Mouse (Mus musculus) heart, adult 9 months (tissue): ENCODE results near the gene Moap1.

Experiments
- DNase-seq, 2 experiments: peaks; one replicate each; pipeline ENCODE4 v3.0.0; 2022; ENCODE audit warnings: low spot score in 2 of 2

Moap1 gene

DNA sequence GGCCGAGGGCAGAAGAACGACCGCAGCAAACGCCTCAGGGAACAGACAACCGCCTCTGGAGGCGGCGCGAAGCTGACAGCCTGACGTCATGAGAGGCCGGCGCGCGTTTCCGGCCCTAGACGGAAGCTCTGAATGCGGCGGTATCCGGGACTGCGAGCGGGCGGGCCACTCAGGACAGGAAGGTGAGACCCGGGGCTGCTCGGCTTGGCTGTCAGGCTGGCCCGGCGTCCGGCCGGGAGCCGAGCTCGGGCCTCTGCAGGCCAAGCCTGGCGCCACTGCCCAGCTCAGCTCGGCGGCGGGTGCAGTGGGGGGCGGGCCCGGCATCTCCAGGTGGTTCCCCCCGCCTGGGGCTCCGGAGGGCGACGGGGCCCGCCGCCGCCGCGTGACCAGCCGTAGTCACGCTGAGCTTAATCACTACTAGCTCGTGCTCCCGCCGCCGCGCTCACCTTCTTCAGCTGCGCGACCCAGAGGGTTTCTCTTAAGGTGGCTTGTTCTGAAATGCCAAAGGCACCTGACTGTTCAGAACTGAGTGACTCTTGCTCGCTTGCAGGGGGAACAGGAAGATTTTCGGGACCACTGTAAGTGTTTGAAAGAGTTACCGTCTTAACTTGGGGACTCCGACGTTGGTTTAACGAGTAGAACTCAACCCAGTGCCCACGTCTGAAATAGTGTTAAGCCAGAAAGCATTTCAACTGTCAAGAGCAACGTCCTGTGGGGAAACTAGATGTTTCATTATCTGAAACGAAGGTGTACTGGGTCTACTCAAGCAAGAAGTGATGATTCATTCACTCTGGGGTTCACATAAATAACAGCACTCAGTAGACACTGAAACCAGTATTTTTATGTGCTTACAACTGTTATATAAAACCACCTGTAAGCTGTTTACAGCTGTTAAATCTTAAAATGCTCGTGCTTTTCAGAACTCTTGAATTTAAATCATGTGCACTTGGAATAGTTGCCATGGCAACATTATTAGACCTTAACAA lies at the start of gene Moap1, which contains the start of gene Tmem251:
Gene Moap1 (minus strand): TSS at position 73 of the 986 bp plus-strand sequence.
Gene Tmem251 (plus strand): TSS at position 174 of the 986 bp plus-strand sequence.
- DNase-seq: peak; percentile 90 to 92

DNA sequence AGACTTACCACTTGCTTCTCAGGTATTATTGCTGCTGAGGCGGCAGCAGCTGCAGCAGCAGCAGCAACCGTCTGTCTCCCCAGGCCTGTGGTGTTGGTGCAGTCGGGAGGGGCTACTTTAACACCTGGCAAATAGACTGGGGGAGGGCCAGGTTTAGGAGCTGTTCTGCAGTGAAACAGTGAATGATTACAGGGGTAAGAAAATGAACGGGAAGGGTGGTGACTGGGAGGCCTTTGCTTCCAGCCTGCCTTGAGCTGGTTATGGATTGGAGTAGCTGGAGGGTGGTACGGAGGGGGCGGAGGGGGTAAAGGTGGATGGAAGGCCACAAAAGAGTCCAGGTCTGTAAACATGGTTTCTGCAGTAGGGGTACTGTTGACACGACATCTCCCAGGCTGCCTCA lies 44.5 kb upstream of the Moap1 start:
- no peak for DNase-seq

DNA sequence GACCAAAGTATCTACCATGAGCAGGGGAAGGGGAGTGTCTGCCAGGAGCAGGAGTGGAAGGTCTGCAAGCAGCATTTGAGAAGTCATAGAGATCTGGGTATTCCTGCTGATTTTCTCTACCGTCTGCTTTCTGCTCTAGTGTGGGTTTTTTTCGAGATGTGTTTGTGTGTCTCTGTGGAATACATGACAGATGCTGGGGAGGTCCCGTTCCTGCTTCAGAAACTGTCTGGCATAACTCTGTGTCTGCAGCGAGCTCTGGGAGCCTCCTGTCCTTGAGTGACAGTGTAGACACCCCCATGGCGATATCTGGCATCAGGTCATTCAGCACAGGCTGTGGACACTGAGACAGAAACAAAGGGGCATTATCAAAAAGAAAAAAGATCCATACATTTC lies 42.1 kb upstream of the Moap1 start:
- no peak for DNase-seq

DNA sequence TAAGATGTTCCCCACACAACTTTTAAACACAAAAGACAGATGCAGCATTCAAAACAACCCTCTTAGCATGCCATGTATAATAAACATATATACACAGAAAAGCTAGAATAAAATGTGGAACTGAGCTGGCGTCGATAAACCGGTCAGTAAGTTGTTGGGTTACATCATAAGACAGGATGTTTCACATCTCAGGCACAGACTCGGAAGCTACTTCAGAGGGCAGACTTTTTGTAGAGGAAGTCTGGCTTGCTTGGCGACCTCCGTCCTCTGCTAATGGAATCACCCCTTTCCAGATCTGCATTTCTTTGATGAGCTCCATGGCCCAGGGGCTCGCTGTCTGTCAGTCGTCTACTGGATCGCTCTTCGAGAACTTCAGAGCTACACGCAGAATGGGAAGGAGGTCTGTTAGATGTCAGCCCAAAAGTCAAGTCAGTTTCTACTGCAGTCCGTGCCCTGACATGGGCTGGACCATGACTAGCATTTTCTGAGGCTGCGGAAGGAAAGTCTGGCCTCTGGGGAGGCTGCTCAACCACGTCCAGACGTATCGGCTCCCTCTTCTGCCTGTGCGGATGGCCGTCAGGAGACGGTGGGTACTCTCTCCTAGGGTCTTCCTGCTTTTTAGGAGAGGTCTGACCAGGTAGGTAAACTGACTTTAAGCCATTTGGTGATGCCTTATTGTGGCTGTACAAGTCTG lies 41.6 kb upstream of the Moap1 start:
- no peak for DNase-seq

DNA sequence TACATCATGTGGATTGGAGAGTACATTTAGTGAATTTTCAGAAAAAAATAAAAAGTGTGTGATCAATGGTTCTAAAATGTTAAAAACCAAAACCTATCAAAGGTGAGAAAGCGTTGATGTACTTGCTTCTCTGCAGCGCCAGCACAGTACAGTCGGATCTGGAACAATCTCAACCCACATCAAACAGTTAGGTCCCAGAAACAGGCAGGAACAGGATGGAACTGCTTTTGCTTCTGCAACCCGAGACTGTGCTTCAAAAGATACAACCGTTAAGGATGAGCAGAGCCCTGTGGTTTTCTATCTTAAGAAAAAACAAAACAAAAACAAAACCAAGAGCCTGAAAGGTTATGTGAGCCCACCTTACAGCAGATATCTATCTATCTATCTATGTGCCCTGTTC lies 39.4 kb upstream of the Moap1 start:
- DNase-seq: no peak

DNA sequence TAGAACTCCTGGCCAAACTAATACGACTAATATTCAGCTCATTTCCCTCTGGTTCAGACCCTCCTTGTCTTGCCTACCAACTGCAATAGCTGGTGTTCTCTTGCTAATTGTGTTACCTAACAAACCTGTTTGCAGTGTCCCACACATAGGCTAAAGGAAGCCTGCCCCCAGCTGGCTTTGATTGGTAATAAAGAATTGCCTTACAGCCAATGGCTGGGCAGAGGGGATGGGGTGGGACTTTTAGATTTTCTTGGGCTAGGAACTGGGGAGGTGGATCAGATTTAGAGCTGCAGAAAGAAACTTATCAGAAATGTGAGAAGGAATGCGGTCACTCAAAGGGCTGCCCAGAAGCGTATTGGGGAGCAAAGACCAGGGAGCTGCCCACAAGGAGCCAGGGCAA lies 36.0 kb upstream of the Moap1 start:
- no peak for DNase-seq

DNA sequence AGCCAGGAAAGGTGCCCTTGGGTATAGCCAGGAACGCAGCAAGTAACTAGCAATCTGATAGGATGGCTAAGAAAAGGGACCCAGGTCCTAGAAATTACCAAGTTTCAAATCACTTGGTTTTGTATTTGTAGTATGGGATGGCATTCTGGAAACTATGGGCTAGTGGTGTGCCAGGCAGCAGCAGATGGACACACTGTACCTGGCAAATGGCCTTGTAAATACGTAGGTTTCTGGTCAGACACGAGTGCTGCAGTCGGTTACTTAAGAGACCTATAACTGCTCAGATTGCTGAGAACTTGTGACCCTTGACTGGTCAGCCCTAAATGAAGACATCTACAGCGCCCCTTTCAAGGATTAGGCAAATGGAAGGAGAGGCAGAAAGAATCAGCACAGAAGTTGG lies 34.7 kb upstream of the Moap1 start:
- no peak for DNase-seq

DNA sequence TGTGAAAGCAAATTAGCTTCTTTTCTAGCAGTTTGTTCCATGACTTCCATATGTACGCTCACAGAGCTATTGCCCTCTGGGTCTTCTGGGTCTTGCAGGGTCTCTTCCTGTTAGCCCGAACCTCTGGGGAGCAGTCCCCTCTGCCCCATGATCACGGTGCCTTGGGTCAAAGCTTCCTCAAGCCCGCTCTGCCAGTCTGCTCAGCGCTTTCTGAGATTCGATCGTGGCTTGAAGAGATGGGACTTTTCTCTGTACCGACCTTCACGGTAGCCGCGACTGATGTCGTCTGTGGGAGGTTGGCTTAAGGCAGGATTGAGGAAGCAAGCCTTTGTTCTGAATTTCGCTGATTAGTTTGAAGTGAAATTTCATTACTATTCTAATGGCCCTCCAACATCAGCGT lies 32.6 kb upstream of the Moap1 start:
- DNase-seq: no peak

DNA sequence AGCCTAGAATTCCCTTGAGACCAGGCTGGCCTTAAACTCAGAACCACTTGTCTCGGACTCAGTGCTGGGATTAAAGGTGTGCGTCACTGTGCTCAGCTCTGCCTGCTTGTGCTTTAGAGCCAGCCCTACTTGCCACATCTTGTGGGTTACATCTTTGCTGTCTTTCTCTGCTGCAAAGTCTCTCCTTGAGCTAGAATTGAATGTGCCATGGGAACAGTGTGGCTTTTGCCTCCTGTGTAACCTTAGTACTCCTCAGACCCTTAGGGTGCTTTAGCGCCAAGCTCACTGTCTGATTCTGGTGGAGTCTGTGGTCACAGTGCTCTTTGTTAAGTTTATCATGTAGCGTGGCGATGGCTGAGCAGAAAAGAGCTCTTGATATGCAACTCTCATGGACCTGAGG lies 29.2 kb upstream of the Moap1 start:
- DNase-seq: no peak

DNA sequence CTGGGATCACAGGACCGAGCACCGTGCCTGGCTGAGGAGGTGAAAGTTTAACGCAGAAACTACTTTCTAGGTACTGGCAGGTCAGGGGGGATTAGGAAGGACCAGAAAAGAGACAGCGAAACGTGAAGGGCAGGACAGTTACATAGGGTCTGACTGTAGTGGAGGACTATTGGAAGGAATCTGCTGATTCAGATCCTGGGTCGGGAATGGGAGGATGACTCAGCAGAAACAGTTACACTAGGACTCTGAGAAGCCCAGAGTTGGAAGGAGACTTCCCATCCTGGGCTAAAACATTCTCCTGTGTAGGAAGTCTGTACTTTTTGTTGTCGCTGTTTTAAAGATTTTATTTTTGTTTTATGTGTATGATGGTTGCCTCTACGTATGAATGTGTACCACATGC lies 28.1 kb upstream of the Moap1 start:
- DNase-seq: no peak

DNA sequence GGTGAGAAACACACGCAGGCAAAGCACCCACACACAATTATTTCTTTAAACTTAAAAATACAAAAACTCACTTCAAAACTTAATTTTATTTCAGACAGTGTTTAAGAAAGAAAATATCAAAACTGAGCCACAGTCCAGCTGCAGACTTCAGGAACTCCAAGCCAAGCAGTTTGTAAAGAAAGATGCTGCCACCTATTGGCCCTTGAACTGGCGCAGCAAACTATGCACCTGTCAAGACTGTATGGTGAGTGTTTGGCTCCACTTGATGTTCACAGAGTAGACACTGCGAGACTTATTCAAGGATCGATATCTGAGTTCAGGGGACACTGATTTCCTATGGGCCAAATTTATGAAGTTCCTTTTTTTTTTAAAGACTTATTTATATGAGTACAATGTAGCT lies 25.5 kb upstream of the Moap1 start:
- no peak for DNase-seq

DNA sequence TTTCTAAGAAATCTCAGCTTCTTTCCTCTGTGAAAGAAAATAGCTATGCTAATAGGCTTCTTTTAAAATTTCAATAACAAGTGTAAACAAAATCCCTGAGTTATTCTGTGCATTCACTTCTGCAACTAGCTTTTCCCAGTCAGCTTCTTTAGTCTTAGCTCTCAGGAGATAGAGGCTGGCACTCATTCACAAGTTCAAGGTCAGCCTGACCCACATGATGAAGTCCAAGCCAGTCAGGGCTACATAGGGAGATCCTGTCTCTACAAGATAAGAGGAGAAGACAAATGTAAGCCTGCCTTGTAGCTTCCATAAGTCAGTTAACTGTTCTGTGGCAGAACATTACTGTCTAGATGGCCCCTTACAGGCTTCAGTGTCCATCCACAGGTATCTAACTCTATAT lies 20.2 kb upstream of the Moap1 start:
- no peak for DNase-seq

DNA sequence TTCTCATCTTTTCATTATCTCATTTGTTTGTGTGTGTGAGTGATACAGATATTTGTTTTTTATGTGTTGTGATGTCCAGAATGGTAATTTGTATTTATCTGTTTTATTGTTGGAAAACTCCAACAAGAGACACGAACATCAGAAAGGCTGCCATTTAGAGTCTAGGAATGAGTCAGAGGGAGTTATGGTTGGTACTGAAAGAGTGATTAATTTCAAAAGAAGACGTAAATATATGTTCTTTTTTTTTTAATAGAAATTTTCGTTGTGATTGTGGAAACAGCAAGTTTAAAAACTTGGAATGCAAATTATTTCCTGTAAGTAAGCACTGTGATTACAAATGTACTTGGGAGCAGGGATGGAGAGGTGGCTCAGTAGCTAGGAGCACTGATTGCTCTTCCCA lies 18.2 kb upstream of the Moap1 start:
- DNase-seq: no peak

DNA sequence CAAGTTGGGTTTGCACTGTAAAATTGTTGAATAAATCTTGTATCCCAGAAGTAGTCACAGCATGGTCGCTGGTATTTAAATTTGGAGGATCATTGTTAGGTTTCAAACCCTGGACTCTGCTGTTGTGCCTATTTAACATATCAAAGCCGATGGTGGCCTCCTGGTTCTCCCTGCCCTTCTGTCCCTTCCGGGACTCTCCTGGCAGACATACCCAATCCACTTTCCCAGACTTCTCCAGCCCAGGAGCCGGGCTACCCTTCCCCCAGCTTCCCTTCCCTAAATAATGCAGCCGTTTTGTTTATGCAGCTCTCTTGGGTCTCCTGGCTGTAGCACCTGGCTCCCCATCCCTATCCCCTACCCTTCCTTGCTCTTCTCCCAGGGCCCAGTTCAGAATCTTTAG lies 15.5 kb upstream of the Moap1 start:
- no peak for DNase-seq

DNA sequence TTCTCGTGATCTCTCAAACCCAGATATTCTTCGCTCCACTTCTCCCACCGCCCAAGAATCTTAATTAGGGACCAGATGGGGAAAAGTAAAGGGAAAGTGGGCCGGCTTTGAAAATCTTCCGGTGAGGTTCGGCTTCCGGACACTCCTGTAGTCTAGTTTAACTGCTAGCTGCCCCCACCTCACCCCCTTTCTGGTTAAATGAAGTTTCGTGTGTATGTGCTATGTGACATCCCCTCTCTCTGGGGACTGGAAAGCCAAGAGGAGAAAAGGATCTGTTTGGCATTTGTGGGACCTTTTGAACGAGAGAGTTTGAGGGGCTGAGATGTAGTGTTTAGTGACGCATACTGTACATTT lies 14.9 kb upstream of the Moap1 start, which contains the start of gene Gm20604:
Gene Gm20604 (minus strand): TSS at position 270 of the 354 bp plus-strand sequence.
- no peak for DNase-seq

DNA sequence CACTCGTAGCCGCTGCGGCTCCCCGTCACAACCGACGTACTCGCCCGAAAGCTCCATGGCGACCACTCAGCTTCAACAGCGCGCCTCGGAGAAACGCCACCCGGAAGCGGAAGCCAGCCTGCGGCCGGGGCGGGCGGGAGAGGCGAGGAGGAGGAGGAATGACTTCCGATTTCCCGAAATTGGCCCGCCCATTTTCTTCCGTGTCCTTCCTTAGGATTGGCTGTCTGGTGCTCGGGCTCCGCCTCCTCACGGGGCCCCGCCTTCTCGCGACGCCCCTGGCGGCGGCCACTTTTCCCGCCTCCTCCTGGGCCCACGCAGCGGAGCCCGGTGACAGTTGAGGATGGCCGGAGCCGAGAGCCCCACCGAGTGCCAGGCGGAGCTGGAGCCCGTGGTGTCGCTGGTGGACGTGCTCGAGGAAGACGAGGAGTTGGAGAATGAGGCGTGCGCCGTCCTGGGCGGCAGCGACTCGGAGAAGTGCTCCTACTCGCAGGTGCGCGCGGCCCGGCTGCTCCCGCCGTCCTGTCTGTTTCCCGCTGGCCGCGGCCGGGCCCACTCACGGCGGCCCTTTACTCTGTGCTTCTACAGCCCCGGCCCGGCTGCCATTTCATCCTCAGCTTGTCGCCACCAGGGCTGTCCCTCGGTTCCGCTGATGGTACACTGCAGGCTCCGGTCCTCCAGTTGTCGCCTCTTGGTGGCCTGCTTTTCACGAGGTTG lies 14.4 kb upstream of the Moap1 start, which contains the start of the genes Gm28051, Gon7 and Ubr7:
Gene Gm28051 (minus strand): TSS at position 77 of the 714 bp plus-strand sequence.
Gene Gon7 (minus strand): TSS at position 115 of the 714 bp plus-strand sequence.
Gene Ubr7 (plus strand): TSS at position 279 of the 714 bp plus-strand sequence.
- DNase-seq: peak; percentile 95 to 96

DNA sequence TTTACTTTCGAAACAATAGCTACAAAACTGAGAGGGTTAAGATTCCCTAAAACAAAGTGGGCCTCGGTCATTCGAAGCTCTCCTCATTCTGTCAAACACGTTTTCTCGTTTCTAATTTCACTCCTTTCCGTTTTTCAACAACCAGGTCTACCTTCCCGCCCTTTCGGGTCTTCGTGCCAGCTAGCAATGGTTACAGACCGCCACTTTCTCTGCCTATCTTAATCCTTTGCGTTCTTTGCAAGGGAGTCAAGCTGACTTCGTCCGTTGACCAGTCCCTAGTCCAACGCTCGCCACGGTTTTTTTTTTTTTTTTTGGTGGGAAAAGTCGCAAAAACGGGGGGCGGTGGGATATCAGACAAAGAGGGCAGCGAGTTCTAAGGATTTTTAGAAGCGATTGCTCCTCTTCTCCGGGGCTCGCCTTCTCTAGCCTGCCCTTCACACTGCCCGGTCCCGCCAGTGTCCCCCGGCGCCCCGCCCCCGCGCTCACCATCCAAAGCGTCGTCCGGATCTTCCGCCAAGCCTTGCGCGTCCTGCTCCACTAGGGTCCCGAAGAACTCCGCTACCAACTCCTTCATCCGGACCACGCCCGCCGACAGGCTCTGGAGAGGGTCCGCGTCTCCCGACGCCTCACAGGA lies 13.7 kb upstream of the Moap1 start:
- DNase-seq: no peak

DNA sequence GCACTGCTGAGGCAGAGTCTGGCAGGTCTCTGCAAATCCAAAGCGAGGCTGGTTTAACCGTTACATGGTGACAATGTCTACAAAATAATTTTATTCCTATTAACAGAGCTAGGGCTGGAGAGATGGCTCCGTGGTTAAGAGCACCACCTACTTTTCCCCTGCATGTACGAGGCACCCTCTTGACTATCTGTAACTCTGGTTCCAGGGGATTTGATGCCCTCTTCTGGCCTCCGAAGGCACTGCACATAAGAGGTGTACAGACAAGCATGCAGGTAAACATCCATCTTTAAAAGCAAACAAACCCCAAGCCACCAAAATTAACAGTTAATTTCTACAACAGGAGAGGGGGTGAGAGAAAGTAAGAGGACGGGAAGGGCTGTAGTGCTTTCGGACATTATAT lies 12.8 kb upstream of the Moap1 start:
- no peak for DNase-seq

DNA sequence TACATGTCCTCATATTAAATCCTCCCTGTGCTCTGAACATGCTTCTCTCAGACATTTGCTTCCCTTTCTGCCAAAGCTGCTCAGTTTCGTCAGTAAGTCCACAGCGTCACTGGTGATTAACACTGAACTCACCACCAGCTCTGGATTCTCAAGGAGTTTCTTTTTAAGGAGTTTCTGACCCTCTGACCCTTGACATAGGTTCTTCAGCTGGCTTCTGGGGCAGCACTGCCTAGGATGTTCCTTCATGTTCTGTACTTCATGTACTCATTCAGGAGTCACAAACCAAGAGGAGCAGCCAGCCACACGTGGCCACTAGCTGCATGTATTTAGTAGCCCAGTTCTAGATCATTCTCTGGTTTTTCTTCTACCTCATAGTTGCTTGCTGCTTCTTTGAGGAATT lies 4.8 kb upstream of the Moap1 start:
- no peak for DNase-seq

DNA sequence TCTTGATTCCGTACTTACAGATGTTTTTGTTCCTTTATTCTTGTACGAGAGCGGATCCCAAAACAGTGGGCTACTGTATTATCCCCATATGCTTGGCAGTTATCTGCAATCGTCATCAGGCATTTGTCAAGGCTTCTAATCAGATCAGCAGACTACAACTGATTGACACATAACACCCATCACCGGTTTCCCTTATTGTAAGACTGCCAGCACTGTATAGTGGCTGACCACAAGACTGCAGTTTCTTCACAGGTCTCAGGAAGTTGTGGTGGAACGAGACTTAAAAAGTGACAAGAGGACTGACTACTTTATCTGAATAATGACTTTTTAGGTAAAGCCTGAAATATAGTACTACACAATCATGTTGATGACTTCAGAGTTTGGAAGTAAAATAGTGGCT lies 1.4 kb upstream of the Moap1 start:
- DNase-seq: no peak

DNA sequence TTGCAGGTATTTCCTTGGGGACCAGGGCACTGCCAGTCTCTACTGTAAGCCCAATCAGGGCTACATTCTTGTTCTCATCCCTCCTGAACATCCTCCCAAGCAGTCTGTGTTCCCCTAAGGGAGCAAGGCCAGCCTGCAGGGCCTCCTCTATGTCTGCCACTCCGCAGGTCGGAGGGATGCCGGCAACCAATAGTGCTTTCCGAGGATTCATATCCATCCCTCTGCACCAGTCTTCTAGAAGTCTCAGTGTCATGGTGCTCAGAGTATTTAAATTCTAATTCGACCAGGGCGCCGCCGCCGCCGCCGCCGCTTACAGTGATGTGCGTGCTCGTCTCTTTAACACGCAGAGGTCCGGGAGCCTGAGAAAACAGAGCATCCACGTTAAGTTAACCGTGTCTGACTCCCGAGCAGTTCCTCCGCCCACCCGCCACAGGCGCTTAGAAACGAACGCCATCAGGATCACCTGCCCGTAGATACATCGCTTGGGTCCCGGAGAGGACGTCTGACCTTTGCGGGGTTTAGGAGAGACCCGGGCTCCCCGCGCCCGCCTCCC lies 349 bp downstream of the Moap1 start:
- no peak for DNase-seq
